Mouse (Mus musculus) adrenal gland, postnatal 0 days (tissue): ENCODE results near the gene Olfr466. TPM values are rescaled to one million over a fixed set of nuclear protein-coding genes. Genes with fewer than 3 reads are reported as not detected.

Source experiments
- polyA plus RNA-seq: library from polyadenylated mRNA; unstranded; fragments of >200 nt; fragmentation: Nextera tagmentation; extraction: Ambion mirVana; gene quantifications from 2 replicates; pipeline ENCODE4 v1.2.1, GENCODE M21; 2015

Gene Olfr466
- not detected in 2 replicates for polyA plus RNA-seq

GRCm38 (mm10) chr13:65149940-65150339 is at the start of gene Olfr466:
Gene Olfr466 (plus strand): TSS chr13:65150240.

GRCm38 (mm10) chr13:65112459-65113110 is 37.5 kb upstream of the Olfr466 start, which contains the start of gene Mfsd14b:
Gene Mfsd14b (minus strand): TSS chr13:65112975.

GRCm38 (mm10) chr13:65137789-65138188 is 12.3 kb upstream of the Olfr466 start, which contains the start of gene Olfr465-ps1:
Gene Olfr465-ps1 (plus strand): TSS chr13:65138089.

Other genes starting within 250 kb of the Olfr466 start
- gene Cntnap3, start 246.3 kb upstream of the Olfr466 start, polyA plus RNA-seq, result 0.03 and 0.14 TPM in 2 replicates
- not detected in 2 replicates for gene Spata31, start 232.8 kb upstream of the Olfr466 start, polyA plus RNA-seq
- gene Spata31d1c, start 117.2 kb upstream of the Olfr466 start, polyA plus RNA-seq, result not detected in 2 replicates
- not detected in 2 replicates for gene Prss47, start 97.5 kb upstream of the Olfr466 start, polyA plus RNA-seq
- gene Mfsd14b, start 37.3 kb upstream of the Olfr466 start, polyA plus RNA-seq, result 28.7 and 43.6 TPM in 2 replicates
- gene Olfr465-ps1, start 12.2 kb upstream of the Olfr466 start, polyA plus RNA-seq, result not detected in 2 replicates
- gene Nlrp4f, start 55.7 kb downstream of the Olfr466 start, polyA plus RNA-seq, result not detected in 2 replicates
- gene Gm10775, start 109.3 kb downstream of the Olfr466 start, polyA plus RNA-seq, result not detected in 2 replicates
- 4.2 and 6.1 TPM in 2 replicates for gene Zfp369, start 128.6 kb downstream of the Olfr466 start, polyA plus RNA-seq